Mouse (Mus musculus) heart, adult 11 months (tissue): ENCODE results near the gene Allc.

Experiments
- DNase-seq: peaks from one replicate; pipeline ENCODE4 v3.0.0; 2022

Allc gene

GRCm38 (mm10) chr12:28578147-28578546 is 4.2 kb downstream of the Allc start:
- no peak for DNase-seq

GRCm38 (mm10) chr12:28575366-28576070 is 6.8 kb downstream of the Allc start:
- no peak for DNase-seq

DNA sequence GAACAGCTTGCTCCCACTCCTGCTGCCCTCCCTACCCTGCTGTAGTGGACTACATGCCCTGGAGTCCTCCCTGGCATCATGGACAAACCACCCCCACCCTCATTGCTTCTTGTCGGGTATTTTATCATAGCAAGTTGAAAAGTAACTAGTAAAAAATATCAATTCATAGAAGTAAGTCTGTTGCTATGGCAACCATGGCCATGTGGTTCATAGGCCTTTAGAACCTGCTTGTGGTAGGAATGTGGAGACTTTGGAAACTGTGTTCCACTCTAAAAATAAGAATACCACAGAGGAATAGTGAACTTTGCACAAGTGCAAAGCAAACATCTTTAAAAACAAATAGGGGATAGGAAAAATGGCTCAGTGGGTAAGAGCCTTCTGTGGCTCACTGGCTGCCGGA is 10.1 kb downstream of the Allc start:
- no peak for DNase-seq

DNA sequence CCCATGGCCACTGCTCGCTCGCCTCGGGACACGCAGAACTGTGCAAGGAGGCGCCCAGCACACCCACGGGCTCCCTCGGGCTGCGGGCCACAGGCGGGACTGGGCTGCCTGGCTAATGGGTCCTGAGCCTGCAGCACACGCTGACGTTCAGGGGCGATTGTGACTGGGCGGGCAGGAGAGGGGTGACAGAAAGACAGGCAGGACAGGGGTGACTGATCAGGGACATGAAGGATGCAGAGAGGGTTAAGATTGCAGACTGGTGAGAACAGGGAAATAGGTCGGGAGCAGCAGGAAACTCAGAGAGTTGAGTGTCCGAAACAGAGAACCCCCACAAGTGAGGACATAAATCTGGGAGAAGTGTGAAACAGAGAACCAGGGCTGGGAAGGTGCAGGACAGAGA is 30.0 kb downstream of the Allc start, which contains the start of gene Dcdc2c:
Gene Dcdc2c, minus strand, starts transcription at position 101 of the 400 bp plus-strand sequence.
- DNase-seq = no peak

GRCm38 (mm10) chr12:28551775-28552174 is 30.5 kb downstream of the Allc start:
- DNase-seq = no peak

DNA sequence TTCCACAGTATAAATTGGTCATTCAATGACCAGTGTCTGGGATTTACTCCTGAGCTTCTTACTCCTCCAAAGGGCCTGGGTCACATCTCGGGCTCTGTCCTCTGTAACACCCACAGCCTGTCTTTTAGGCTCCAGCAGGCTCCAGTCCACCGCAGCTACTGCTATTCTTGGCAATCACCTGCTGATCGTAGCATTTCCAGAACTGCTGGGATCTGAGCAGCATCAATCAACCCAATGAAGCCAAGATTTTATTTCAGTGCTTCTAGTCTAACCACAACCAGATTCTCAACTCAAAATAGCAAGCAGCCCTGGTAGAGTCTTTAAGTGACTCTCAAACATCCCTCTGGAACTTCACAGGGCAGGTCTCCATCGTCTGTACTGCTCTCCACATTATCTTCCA is 33.4 kb downstream of the Allc start:
- DNase-seq = no peak

DNA sequence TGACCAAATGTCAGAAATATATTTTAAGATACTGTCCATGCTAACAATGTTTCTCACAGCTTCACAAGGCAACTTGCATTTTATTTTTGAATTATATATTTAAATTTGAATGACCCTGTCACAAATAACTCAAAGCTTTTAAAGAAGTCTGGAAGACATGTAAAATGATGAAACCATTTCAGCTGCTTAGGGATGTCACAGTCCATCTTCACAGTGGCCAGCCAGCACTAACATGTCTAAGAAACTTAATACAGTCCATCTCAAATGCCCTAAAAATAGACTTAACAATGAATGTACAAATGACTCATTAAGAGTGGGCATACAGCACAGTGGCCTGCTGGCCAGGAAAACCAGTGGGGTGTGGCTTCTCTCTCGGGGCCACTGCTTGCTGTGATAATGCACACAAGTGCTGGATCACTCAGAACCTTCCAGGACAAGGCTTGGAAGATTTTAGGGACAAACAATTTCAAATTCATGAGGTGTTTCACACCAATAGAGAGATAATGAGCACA is 68.0 kb downstream of the Allc start:
- no peak for DNase-seq

DNA sequence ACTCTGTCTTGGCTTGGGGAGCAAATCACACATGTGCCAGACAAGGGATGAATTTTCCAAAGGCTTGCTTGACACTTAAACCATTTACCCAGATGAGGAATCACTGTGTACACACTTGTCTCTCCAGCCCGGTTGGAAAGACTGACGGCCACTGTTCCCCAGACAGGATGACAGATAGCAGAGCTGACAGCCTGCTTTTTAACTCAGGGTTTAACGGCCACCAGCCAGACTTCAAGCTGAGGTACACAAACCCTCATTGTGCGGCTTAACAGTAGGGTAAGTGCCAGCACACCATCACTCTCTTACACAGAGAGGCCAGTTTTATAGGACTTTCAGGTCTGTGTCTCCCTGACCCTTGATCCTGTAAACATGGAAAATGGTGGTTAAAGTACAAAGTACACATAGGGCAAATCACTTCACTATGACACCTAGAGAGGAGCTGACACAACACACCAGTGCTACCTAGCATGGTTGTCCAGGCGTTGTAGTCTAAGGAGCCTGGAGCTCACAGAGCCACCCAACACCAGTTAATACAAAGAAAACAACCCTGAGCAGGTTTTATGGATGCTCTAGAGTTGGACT is 72.5 kb downstream of the Allc start:
- no peak for DNase-seq
